Mouse (Mus musculus): Measurements from ENCODE around the gene 5430419D17Rik.

- TF ChIP-seq CTCF (conservative IDR thresholded peaks at IDR 0.05 in 1 of 2, IDR thresholded peaks at IDR 0.05 in 1 of 2; ENCODE audit: low read depth in 2 of 2, low read length in 2 of 2) (no peak), MAX (IDR thresholded peaks at IDR 0.05; ENCODE audit: low read length) (no peak), GABPA (IDR thresholded peaks at IDR 0.05; ENCODE audit: insufficient replicate concordance, low read depth, low read length) (no peak), MYC (IDR thresholded peaks at IDR 0.05; ENCODE audit: low read depth, low read length) (no peak), ZNF384 (IDR thresholded peaks at IDR 0.05; ENCODE audit: low read depth, low read length) (no peak), UBTF (IDR thresholded peaks at IDR 0.05; ENCODE audit: low read depth, low read length) (no peak), POLR2AphosphoS2 (IDR thresholded peaks at IDR 0.05; ENCODE audit: low read depth, low read length) (no peak), MAZ (IDR thresholded peaks at IDR 0.05; ENCODE audit: low read depth, low read length) (no peak), RAD21 (IDR thresholded peaks at IDR 0.05; ENCODE audit: low read depth, low read length) (no peak)
These were observed 13.8 kb downstream of the 5430419D17Rik start for GRCm38 (mm10) chr7:131187996-131188395.
